Mouse (Mus musculus) liver, embryonic 12.5 days (tissue): ENCODE measurements around the gene Cntn2. TPM values are rescaled to one million over a fixed set of nuclear protein-coding genes. Genes with fewer than 3 reads are reported as not detected.
"Not testable (repeated sequence)": the region's sequence is repeated elsewhere in the genome, so short reads cannot be mapped to it uniquely, and the experiment has no call there.

Experiments
- ATAC-seq: fragments of 200-750 bp; cut with Nextera tagmentation; 2 replicates; pipeline ENCODE4 v1.8.0; 2017; ENCODE audit warnings: moderate number of reproducible peaks, mild to moderate bottlenecking, moderate library complexity
- H3K27ac ChIP-seq: fragments of 300-500 bp; sonication (generic); 2 replicates; pipeline ENCODE4 v1.5.1; 2016; ENCODE audit warnings: mild to moderate bottlenecking
- H3K27me3 ChIP-seq: fragments of 300-500 bp; sonication (generic); replicated peaks from 2 replicates; pipeline ENCODE4 v1.6.1; 2016; ENCODE audit warnings: mild to moderate bottlenecking, moderate library complexity
- H3K36me3 ChIP-seq: fragments of 300-500 bp; sonication (generic); 2 replicates; pipeline ENCODE4 v1.6.1; 2016; ENCODE audit warnings: mild to moderate bottlenecking, moderate library complexity
- H3K4me1 ChIP-seq: fragments of 300-500 bp; sonication (generic); 2 replicates; pipeline ENCODE4 v1.6.1; 2016
- H3K4me2 ChIP-seq: fragments of 300-500 bp; sonication (generic); 2 replicates; pipeline ENCODE4 v1.6.1; 2016; ENCODE audit warnings: mild to moderate bottlenecking, moderate library complexity
- H3K4me3 ChIP-seq: fragments of 300-500 bp; sonication (generic); 2 replicates; pipeline ENCODE4 v1.5.1; 2016; ENCODE audit warnings: mild to moderate bottlenecking, moderate library complexity
- H3K9ac ChIP-seq: fragments of 300-500 bp; sonication (generic); 2 replicates; pipeline ENCODE4 v1.6.1; 2016; ENCODE audit warnings: mild to moderate bottlenecking, moderate library complexity
- H3K9me3 ChIP-seq: fragments of 300-500 bp; sonication (generic); replicated peaks from 2 replicates; pipeline ENCODE4 v1.6.1; 2016; ENCODE audit warnings: mild to moderate bottlenecking, moderate library complexity
- WGBS: fragments of 180-500 bp; shearing (Covaris S2); methylation state at CpG from one replicate; pipeline ENCODE4 v1.1.7; 2016; ENCODE audit not compliant: insufficient replicate concordance; 5-methylcytosine and 5-hydroxymethylcytosine counted together
- polyA plus RNA-seq: library from polyadenylated mRNA; unstranded; fragments of >200 nt; fragmentation: Nextera tagmentation; extraction: Ambion mirVana; gene quantifications from 2 replicates; pipeline ENCODE4 v1.2.1, GENCODE M21; 2016

The Cntn2 gene
- polyA plus RNA-seq, 1 experiment from 2014 or later: 0.02 TPM

GRCm38 (mm10) chr1:132470031-132470430 lies 73.0 kb downstream of the Cntn2 start:
- 85% methylated on average over 1 of the region's 1 CpGs for WGBS
- not testable (repeated sequence) for ATAC-seq, H3K9ac ChIP-seq, H3K27ac ChIP-seq, H3K4me3 ChIP-seq, H3K9me3 ChIP-seq, H3K27me3 ChIP-seq, H3K4me2 ChIP-seq
- H3K36me3 ChIP-seq: peaks cover 15% of the 10 kb centered on the region
- H3K4me1 ChIP-seq: peaks cover 12% of the 10 kb centered on the region

- WGBS: 85% methylated on average over 7 of the region's 7 CpGs
These were observed 73.5 kb downstream of the Cntn2 start for GRCm38 (mm10) chr1:132469519-132469918.

GRCm38 (mm10) chr1:132468926-132469325 lies 74.1 kb downstream of the Cntn2 start:
- Histone ChIP-seq H3K9me3 (no peaks in the 10 kb centered on the region), H3K4me3 (no peak overlapping the region), H3K4me1 (peaks cover 7% of the 10 kb centered on the region; the same call in 1 of the 2 replicates), H3K4me2 (no peak overlapping the region), H3K27me3 (no peaks in the 10 kb centered on the region), H3K9ac (no peak overlapping the region), H3K36me3 (peaks cover 26% of the 10 kb centered on the region), H3K27ac (no peak overlapping the region)
- no peak for ATAC-seq

More at GRCm38 (mm10) chr1:132469519-132469918, 73.5 kb downstream of the Cntn2 start:
- no peaks in the 10 kb centered on the region for H3K27me3 ChIP-seq
- H3K27ac ChIP-seq: no peak overlapping the region
- no peaks in the 10 kb centered on the region for H3K9me3 ChIP-seq
- H3K4me3 ChIP-seq: no peak overlapping the region
- H3K9ac ChIP-seq: no peak overlapping the region
- H3K4me1 ChIP-seq: peaks cover 10% of the 10 kb centered on the region
- peaks cover 20% of the 10 kb centered on the region for H3K36me3 ChIP-seq
- no peak for ATAC-seq
- no peak overlapping the region for H3K4me2 ChIP-seq

GRCm38 (mm10) chr1:132464651-132465050 lies 78.4 kb downstream of the Cntn2 start:
- no peaks in the 10 kb centered on the region for H3K9me3 ChIP-seq
- H3K4me2 ChIP-seq: no peak overlapping the region
- ATAC-seq: no peak
- 78% methylated on average over 5 of the region's 5 CpGs for WGBS
- no peak overlapping the region for H3K27ac ChIP-seq
- no peaks in the 10 kb centered on the region for H3K27me3 ChIP-seq
- no peak overlapping the region for H3K4me3 ChIP-seq
- H3K9ac ChIP-seq: no peak overlapping the region
- H3K36me3 ChIP-seq: peaks cover 58% of the 10 kb centered on the region
- H3K4me1 ChIP-seq: no peaks in the 10 kb centered on the region

Other genes starting within 250 kb of the Cntn2 start
- 0.06 and 0.07 TPM in 2 replicates for gene Klhdc8a, start 244.6 kb downstream of the Cntn2 start, polyA plus RNA-seq
- 1.3 and 1.7 TPM in 2 replicates for gene Nuak2, start 227.1 kb downstream of the Cntn2 start, polyA plus RNA-seq
- gene Tmcc2, start 152.0 kb downstream of the Cntn2 start, polyA plus RNA-seq: 342 and 350 TPM in 2 replicates
- 5.8 and 6.6 TPM in 2 replicates for gene Dstyk, start 125.7 kb downstream of the Cntn2 start, polyA plus RNA-seq
- 33.5 and 35.3 TPM in 2 replicates for gene Rbbp5, start 65.9 kb downstream of the Cntn2 start, polyA plus RNA-seq
- gene Tmem81, start 37.0 kb downstream of the Cntn2 start, polyA plus RNA-seq: 1.5 and 1.7 TPM in 2 replicates
- 0.12 and 0.26 TPM in 2 replicates for gene Nfasc, start 198.5 kb upstream of the Cntn2 start, polyA plus RNA-seq